Mouse (Mus musculus) adrenal gland, adult 18-20 months (tissue): ENCODE measurements at regions not wholly inside any gene's neighbourhood (a gene's known extent, or its start where the extent isn't known, plus 50 kb on each side); places are given as distances from the start of the nearest gene placed in this dataset.
A peak's percentile ranks its signal among the peaks of the same experiment; 100 is the strongest.

Experiments
- DNase-seq, 2 experiments: peaks; one replicate each; pipeline ENCODE4 v3.0.0; 2021 to 2022; ENCODE audit warnings: low spot score in 2 of 2

- peak in 1 of 2 experiments; percentile 36 for DNase-seq
These were observed 72.0 kb upstream of the Mgme1 start for GRCm38 (mm10) chr2:144198326-144199051.
